31 mouse cellular contexts compared by ENCODE assay signal in the genomic region with DNA sequence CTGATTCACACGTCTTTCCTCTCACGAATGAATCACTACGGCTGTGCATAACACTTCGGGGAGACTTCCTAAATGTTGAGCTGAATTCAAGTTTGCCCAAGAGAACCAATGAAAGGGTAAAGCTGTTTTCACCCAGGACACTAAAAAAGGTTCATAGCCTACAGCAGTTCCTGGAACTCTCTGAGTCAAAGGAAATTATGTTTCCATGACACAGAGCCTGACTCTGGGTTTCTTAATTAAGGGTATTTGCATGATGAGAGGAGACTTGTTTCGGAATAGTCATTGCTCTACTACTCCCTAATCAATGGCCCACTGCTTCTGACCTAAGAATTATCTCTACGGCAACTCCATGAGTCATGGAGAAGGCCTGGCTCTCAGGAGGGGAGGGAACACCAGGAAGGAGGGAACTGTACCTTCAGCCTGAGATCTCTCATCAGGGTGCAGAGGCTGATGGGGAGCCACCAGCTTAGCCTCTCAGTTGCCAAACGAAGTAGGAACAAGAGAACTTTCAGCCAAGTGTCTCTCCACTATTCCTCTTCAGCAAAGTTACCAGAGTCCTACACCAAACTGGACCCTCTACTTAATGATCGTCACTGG.
A peak's percentile ranks its signal among the peaks of the same experiment; 100 is the strongest.
DNase-seq lines count a peak whose midpoint lies in the region; ATAC-seq and TF ChIP-seq lines count a peak whose summit lies in the region.
"Had no signal": no experiment of that assay in that cellular context is flagged by ENCODE, and none has a peak within 500 bp of the region (broad histone marks: within the 10 kb centered on the region; RNA-seq: fewer than 3 reads in every experiment).

No protein-coding gene starts in this region.

- TF ChIP-seq POLR2A in testis, adult 2 months (IDR thresholded peaks at IDR 0.05; ENCODE audit: control insufficient read depth, low read depth, low read length) = no peak; the same call in 1 of the 2 replicates

- H3K4me3 ChIP-seq in forebrain, embryonic 10.5 days = no peak overlapping the region
- no peak overlapping the region for H3K4me3 ChIP-seq in forebrain, embryonic 14.5 days (ENCODE audit: low read depth, low read length)
- H3K4me3 ChIP-seq in testis, adult 2 months (ENCODE audit: control insufficient read depth, low read depth, low read length) = peak overlapping the region; percentile 74
- H3K4me3 ChIP-seq: embryonic facial prominence, embryonic 10.5 days; embryonic facial prominence, embryonic 15.5 days; forebrain, embryonic 15.5 days; gastrocnemius, adult 2 months; layer of hippocampus, adult 2 months; left cerebral cortex, adult 2 months; limb, embryonic 13.5 days; midbrain, embryonic 13.5 days had no signal

- no peak overlapping the region for H3K9ac ChIP-seq in forebrain, embryonic 14.5 days (ENCODE audit: low read length)
- H3K9ac ChIP-seq: embryonic facial prominence, embryonic 15.5 days; forebrain, embryonic 15.5 days; limb, embryonic 13.5 days; midbrain, embryonic 13.5 days had no signal

- WGBS in forebrain, embryonic 10.5 days = 89% methylated on average over 8 of the region's 8 CpGs
- WGBS in forebrain, embryonic 14.5 days = 86% methylated on average over 8 of the region's 8 CpGs

- no peak overlapping the region for H3K4me2 ChIP-seq in forebrain, embryonic 14.5 days (ENCODE audit: low read length)
- H3K4me2 ChIP-seq: embryonic facial prominence, embryonic 15.5 days; forebrain, embryonic 15.5 days; limb, embryonic 13.5 days; liver, embryonic 11.5 days; midbrain, embryonic 13.5 days had no signal

- no peaks in the 10 kb centered on the region for H3K36me3 ChIP-seq in forebrain, embryonic 10.5 days (replicated peaks)
- no peaks in the 10 kb centered on the region for H3K36me3 ChIP-seq in forebrain, embryonic 14.5 days (ENCODE audit: control insufficient read depth, insufficient read depth, low read length)
- no peaks in the 10 kb centered on the region for H3K36me3 ChIP-seq in testis, adult 2 months (ENCODE audit: control insufficient read depth, insufficient read depth, low read length)
- H3K36me3 ChIP-seq: embryonic facial prominence, embryonic 10.5 days; embryonic facial prominence, embryonic 15.5 days; forebrain, embryonic 15.5 days; limb, embryonic 13.5 days; midbrain, embryonic 13.5 days had no signal

- H3K27me3 ChIP-seq in forebrain, embryonic 10.5 days (ENCODE audit: poor library complexity, severe bottlenecking) = no peaks in the 10 kb centered on the region
- no peaks in the 10 kb centered on the region for H3K27me3 ChIP-seq in forebrain, embryonic 14.5 days (replicated peaks; ENCODE audit: control insufficient read depth, insufficient read depth, low read length)
- no peaks in the 10 kb centered on the region for H3K27me3 ChIP-seq in testis, adult 2 months (ENCODE audit: control insufficient read depth, insufficient read depth, low read length)
- H3K27me3 ChIP-seq: embryonic facial prominence, embryonic 15.5 days; forebrain, embryonic 15.5 days; limb, embryonic 13.5 days; midbrain, embryonic 13.5 days had no signal

- H3K9me3 ChIP-seq in forebrain, embryonic 10.5 days = no peaks in the 10 kb centered on the region
- H3K9me3 ChIP-seq in forebrain, embryonic 14.5 days (replicated peaks; ENCODE audit: control insufficient read depth, low read length) = no peaks in the 10 kb centered on the region
- H3K9me3 ChIP-seq: embryonic facial prominence, embryonic 10.5 days; embryonic facial prominence, embryonic 15.5 days; forebrain, embryonic 15.5 days; limb, embryonic 13.5 days; midbrain, embryonic 13.5 days had no signal

- H3K4me1 ChIP-seq in forebrain, embryonic 10.5 days = peaks cover 10% of the 10 kb centered on the region
- H3K4me1 ChIP-seq in forebrain, embryonic 14.5 days (ENCODE audit: control insufficient read depth, insufficient read depth, low read length) = no peaks in the 10 kb centered on the region
- no peaks in the 10 kb centered on the region for H3K4me1 ChIP-seq in testis, adult 2 months (ENCODE audit: control insufficient read depth, insufficient read depth, low read length)
- H3K4me1 ChIP-seq: embryonic facial prominence, embryonic 15.5 days; forebrain, embryonic 15.5 days; limb, embryonic 13.5 days had no signal

- no peak for ATAC-seq in forebrain, embryonic 14.5 days
- ATAC-seq: forebrain, embryonic 15.5 days; hindbrain, embryonic 16.5 days; lung, postnatal 0 days; midbrain, embryonic 13.5 days had no signal

- DNase-seq in forebrain, embryonic 10.5 days (ENCODE audit: extremely low spot score, low spot score) = peak; percentile 12
- DNase-seq in forebrain, embryonic 14.5 days (ENCODE audit: low spot score) = no peak
- no peak for DNase-seq in testis, postnatal 14 days (ENCODE audit: low spot score)
- peak; percentile 15 for DNase-seq in induced T-regulatory cell, adult 2 months (ENCODE audit: low read depth)
- DNase-seq in testis, postnatal 10 days (ENCODE audit: low spot score) = peak; percentile 14
- no peak for DNase-seq in right cerebral cortex, postnatal 36 days (ENCODE audit: low spot score in 2 of 2)
- no peak for DNase-seq in cerebellum, adult 9-11 months
- DNase-seq: adrenal gland, postnatal 14 days; cerebellum, adult 18-20 months; cerebellum, postnatal 14 days; gastrocnemius, adult 2 months; gastrocnemius, postnatal 36 days; heart, postnatal 14 days; kidney, adult 11 months; kidney, postnatal 25 days; lung, postnatal 4 days; retina, postnatal 1 day; right cerebral cortex, postnatal 25 days; spleen, adult 18-20 months; thymus, postnatal 14 days had no signal

- no peak overlapping the region for H3K27ac ChIP-seq in forebrain, embryonic 10.5 days
- H3K27ac ChIP-seq in forebrain, embryonic 14.5 days (ENCODE audit: low read depth, low read length) = no peak overlapping the region
- H3K27ac ChIP-seq in testis, adult 2 months (ENCODE audit: control insufficient read depth, insufficient read depth, low read depth, low read length) = no peak overlapping the region
- H3K27ac ChIP-seq: embryonic facial prominence, embryonic 15.5 days; forebrain, embryonic 15.5 days; gastrocnemius, adult 2 months; layer of hippocampus, adult 2 months; left cerebral cortex, adult 2 months; limb, embryonic 13.5 days; midbrain, embryonic 13.5 days had no signal

- no peak for TF ChIP-seq CTCF in testis, adult 2 months (IDR thresholded peaks at IDR 0.05; ENCODE audit: control insufficient read depth, insufficient read depth, insufficient replicate concordance, low read depth, low read length)

Comparison
In these comparisons a context has a peak if more than half of its experiments do, and no peak if none do; other contexts are left out.
1. DNase-seq: peak in forebrain, embryonic 10.5 days (single experiment), induced T-regulatory cell, adult 2 months (single experiment) and testis, postnatal 10 days (single experiment); none in forebrain, embryonic 14.5 days (single experiment), testis, postnatal 14 days (single experiment), right cerebral cortex, postnatal 36 days (0 of 2) and cerebellum, adult 9-11 months (single experiment).